Mouse (Mus musculus) ovary, adult 18-20 months (tissue): ENCODE measurements around the gene Gm20532.

Experiments used
- DNase-seq: peaks from one replicate; pipeline ENCODE4 v3.0.0; 2022; ENCODE audit warnings: low spot score, mixed read lengths

The Gm20532 gene

DNA sequence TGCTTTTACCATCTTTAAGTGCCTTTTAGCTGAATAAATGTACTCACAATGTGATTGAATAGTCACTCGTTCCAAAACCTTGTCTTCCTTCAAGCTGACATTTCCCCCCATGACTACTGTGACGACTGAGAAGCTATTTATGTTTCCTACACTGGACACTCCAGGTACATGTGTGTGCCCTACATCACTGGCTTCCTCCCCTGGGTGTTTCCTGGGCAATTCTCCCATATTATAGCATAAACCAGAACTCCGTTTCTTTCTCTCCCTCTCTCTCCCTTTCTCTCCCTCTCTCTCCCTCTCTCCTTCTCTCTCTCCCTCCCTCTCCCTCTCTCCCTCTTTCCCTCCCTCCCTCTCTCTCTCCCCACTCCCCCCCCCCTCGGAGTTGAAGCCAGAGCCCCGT is 12.6 kb upstream of the Gm20532 start:
- no peak for DNase-seq

GRCm38 (mm10) chr2:26574862-26575261 is 11.6 kb upstream of the Gm20532 start:
- no peak for DNase-seq

DNA sequence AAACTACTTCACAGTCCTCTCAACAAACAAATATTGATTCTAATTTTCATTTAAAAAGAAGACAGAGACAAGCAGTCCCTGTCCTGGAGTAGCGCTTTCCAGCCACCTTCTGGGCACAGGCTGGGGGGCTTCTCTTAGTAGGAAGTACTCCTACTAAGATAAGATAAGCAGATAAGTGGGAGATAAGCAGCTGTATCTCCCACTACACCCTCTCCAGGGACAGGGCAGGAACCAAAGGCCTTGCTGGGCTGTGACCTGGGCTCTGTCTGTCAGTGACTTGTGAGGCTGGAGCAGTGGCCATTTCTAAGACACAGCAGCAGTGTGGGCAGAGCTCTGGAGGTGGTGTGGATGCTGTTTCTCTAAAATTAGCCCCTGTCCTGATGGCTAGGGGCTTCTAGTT is 11.1 kb upstream of the Gm20532 start:
- DNase-seq: no peak

DNA sequence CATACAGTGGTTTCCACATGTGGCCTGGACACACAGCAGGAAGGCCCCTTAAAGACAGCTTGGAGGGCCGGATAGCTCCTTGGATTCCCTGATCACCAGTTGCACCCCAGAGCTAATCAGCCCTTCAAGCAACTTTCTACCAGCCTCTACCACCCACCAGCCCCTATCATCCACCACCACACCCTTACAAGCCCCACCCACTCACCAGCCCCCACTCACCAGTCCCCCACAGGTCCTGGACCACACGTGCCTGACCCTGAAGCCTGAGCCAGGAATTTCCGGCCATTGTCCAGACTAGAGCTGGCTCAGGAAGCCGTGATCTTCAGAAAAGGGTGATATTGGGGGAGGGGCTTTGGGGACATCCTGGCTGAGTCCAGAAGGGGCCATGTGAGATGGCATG is 10.6 kb upstream of the Gm20532 start:
- no peak for DNase-seq

- DNase-seq: no peak
These were observed 10.0 kb upstream of the Gm20532 start for GRCm38 (mm10) chr2:26576462-26576861.

DNA sequence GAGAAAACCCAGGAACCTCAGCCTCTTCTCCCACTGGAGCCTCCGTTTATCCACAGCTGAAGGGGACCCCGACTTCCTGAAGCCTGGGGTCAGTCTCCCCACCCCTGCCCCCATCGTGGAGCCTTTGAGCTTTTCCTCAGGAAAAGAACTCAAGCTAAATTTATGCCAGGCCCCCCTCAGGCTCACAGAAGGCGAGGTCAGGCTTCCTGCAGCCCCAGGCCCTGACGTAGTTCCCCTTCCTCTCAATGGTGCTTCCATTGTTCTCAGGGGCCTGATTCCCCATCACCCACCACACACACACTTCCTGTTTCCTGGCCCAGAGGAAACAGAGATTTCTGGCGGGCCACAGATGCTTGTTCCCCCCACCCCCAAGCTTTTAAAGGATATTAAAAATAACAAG is 8.1 kb upstream of the Gm20532 start:
- DNase-seq: no peak

DNA sequence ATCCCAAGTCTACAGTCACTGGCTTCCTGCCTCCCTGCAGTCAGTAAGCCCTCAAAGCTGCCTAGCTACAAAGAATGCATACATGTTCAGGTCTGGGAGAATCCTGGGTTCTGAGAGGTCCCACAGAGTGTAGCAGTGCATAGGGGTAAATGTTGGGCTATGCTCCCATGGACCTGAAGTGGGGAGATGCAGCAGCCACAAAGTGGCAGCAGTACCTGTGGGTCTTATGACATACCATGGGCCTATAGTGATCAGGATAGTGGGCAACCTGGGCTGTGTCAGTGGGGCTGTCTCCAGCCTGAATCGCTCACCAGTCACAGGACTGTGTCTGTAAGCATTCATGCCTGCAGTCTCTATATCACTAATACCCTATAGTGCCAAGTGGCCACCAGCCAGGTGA is 6.7 kb upstream of the Gm20532 start, which contains the start of gene Egfl7:
TSS of gene Egfl7 (plus strand) at position 301 of the 400 bp plus-strand sequence.
- DNase-seq: no peak

GRCm38 (mm10) chr2:26580751-26581150 is 5.7 kb upstream of the Gm20532 start:
- no peak for DNase-seq

DNA sequence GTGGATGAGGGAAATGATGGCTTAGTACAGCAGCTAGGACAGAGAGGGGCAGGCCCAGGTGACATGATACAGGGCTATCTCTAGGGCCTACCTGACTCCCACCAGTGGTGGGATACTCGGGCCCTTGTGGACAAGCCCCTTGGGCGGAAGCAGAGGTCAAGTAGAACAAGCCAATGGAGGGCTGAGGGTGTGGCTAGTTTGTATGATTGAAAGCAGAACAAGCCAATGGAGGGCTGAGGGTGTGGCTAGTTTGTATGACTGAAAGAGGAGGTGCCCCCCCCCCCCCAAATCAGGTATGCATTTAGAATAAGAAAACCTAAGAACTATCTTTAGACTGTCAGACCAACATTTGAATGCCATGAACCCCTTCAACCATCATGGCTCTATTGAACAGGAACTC is 4.2 kb upstream of the Gm20532 start:
- no peak for DNase-seq

DNA sequence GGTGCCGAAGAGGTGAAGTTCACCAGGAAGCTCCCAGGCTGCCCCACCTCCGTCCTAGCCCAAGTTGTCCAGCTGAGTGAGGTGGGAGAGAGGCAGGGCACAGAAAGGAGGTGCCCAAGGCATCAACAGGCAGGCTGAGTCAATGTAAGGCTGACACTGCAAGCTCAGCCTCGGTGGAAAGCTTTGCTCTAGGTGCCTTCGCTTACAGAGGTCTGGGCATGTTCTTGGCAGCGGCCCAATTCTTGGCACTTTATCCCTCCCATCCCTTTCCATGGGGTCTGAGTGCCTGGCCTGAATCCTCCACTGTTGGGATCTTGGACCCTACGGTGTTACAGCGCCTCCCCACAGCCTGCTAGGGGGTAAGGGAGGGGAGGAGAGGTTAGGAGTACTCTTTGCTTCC is 3.7 kb upstream of the Gm20532 start:
- DNase-seq: no peak

DNA sequence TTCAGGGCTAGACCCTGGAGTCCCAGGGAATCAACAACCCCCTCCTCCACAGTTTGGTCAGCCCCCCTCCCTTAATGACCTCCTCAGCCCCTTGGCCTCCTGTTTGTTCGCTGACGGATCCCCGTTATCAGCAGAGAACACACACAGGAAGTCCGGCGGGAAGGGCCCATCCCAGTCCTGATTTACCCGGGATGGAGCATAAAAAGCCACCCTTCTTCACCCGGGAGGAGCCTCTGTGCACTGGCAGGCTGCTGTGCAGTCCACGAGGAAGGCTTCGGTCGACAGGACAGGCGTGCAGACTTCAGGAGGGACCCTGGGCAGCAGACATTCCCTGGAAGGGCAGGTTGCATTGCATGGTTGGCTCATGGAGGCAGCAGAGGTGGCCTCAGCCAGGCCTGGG is 2.8 kb upstream of the Gm20532 start:
- DNase-seq: no peak

DNA sequence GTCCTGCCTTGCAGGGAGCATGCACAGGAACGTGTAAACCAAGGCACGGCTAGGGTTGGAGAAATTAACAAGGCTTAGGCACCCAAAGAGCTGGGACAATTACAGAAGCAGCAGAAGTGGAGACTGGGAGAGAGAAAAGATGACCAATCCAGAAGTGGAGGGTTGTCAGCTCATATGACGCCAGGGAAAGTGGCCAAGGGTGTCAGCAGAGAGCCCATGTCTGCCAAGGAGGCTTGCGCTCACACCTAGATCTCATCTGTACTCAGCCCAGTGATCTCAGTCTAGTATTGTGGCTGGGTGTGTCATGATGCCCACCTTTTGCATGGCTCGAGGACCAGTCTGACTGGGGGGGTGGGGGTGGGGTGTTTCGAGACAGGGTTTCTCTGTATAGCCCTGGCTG is 726 bp upstream of the Gm20532 start:
- DNase-seq: no peak

DNA sequence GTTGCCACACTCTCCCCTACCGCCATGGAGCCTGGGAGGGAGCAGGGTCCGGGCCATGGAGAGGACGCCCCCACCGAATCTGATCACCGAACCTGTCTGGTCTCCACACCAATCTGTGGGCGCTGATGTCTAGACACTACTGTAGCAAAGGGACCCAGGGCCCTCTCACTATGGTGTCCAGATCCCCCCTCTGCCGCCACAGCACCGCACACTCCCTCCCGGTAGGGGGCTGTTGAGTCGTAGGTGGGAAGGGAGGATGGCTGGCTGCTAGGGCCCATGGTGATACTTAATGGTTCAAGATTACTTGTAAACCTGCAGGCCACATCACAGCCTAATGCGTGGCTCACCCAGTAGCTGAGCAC is 586 bp downstream of the Gm20532 start:
- no peak for DNase-seq

GRCm38 (mm10) chr2:26588573-26588972 is 2.1 kb downstream of the Gm20532 start:
- no peak for DNase-seq

DNA sequence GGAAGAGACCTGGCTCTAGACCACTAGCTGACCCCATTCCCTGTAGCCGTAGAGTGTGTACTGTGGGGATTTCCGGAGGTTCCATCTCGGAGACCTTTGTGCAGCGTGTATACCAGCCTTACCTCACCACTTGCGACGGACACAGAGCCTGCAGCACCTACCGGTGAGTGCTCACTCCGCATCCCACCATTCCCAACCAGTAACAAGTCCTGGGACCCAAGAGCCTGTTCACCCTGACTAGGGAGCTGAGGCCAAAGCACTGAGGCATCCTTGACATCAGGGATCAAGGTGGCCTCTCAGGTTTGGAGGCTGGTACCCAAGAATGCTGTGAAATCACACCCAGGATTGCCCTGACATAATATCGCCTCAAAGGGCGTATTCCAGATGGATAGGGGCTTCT is 2.8 kb downstream of the Gm20532 start:
- DNase-seq: no peak

DNA sequence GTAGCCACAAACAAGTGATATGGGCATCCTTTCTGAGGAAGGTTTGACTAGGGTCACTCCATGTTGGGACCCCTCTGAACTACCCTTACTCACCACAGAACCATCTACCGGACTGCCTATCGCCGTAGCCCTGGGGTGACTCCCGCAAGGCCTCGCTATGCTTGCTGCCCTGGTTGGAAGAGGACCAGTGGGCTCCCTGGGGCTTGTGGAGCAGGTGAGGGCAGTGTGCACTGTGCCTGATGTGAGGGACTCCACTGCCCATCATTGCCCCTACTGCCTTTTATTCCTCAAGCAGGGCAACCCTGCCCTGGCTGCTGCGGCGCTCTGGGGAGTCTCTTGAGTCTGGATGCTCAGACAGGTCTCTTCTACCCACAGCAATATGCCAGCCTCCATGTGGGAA is 3.8 kb downstream of the Gm20532 start:
- DNase-seq: no peak

GRCm38 (mm10) chr2:26590962-26591361 is 4.5 kb downstream of the Gm20532 start:
- no peak for DNase-seq

GRCm38 (mm10) chr2:26591416-26591815 is 5.0 kb downstream of the Gm20532 start:
- no peak for DNase-seq

GRCm38 (mm10) chr2:26593211-26594021 is 7.0 kb downstream of the Gm20532 start:
- no peak for DNase-seq

DNA sequence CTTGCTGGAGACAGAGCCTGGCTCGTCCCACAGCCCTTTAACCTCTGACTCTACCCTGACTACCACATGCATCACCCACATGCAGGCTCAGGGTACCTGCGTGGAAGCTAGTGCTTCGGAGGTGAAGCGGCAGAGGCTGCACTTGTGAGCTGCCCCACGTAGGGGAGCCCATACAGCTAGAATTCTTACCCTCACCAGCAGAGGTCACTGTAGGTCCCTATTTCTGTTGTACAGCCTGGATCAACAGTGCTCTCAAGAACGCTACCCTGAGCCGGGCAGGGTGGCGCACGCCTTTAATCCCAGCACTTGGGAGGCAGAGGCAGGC is 7.5 kb downstream of the Gm20532 start:
- no peak for DNase-seq

DNA sequence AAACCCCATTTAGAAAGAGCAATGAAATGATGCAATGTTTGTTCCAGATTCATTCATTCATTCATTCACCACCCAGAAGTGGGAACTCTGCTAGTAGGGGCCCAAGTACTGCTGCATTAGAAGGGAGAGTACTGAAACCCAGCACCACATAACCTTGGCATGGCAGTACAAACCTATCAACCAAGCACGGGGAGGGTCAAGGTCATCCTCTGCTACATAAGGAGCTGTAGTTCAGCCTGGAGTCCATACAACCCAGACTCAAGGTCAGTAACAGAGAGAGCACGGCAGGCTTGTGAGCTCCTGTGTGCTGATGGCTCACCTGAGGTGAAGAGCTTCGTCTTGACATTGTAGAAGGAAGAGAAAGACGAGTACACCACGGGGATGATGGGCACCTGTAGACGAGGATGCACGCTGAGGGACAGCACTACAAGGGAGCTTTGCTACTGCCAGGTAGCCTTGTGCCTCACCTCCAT is 8.1 kb downstream of the Gm20532 start:
- no peak for DNase-seq

- DNase-seq: no peak
These were observed 8.7 kb downstream of the Gm20532 start for GRCm38 (mm10) chr2:26594934-26595724.

DNA sequence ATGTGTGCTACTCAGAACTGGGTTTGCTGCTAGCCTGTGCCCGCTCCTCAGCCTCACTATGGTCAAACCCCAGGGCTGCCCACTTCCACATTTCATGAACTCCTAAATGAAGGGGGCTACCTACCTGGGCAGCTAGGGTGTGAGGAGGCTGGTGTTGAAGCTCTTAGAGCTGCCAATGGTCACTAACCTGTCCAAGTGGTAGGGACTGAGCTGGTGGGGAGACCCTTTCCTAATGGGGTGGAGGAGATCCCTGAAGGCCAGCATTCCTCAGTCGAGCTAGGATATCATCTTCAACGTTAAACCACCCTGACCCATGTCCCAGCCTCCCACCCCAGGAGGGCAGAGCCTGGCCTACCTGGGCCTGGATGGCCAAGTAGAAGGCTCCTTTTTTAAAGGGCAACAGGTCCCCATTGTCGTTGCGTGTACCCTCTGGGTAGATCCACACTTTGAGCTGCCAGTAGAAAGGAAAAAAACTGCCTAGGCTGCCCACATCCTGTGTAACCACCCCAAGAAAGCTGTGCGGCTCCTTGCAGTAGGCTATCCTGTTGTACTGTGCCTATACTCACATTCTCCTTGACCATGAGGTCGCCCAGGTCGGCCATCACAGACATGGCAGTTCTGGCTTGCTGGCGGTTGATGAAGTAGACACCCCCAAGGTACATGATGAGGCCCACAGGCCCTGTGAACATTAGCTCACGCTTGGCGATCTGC is 9.4 kb downstream of the Gm20532 start:
- no peak for DNase-seq
